Mouse (Mus musculus): Measurements from ENCODE around the gene Mb. TPM values are rescaled to one million over a fixed set of nuclear protein-coding genes. Genes with fewer than 3 reads are reported as not detected.

The Mb gene
- polyA plus RNA-seq, 1 experiment, result 0.91 TPM

GRCm38 (mm10) chr15:77089249-77089648 lies 38.8 kb upstream of the Mb start:
- DNase-seq (ENCODE audit: low read depth in 1 of 2, low spot score in 2 of 2), result no peak
- 52% methylated on average over 11 of the region's 11 CpGs for WGBS
- TF ChIP-seq POLR2A (IDR thresholded peaks at IDR 0.05; ENCODE audit: low read depth, low read length) (no peak), CTCF (IDR thresholded peaks at IDR 0.05; ENCODE audit: extremely low read depth, insufficient read depth, insufficient read length, insufficient replicate concordance) (no peak)
- Histone ChIP-seq H3K27ac (ENCODE audit: insufficient read depth, low read length) (no peak overlapping the region), H3K36me3 (ENCODE audit: control insufficient read depth, insufficient read depth, low read length) (no peaks in the 10 kb centered on the region), H3K27me3 (ENCODE audit: control insufficient read depth, insufficient read depth, low read length) (no peaks in the 10 kb centered on the region), H3K4me3 (ENCODE audit: extremely low read depth, insufficient read depth, insufficient read length) (no peak overlapping the region), H3K4me1 (ENCODE audit: control insufficient read depth, insufficient read depth, insufficient read length) (no peaks in the 10 kb centered on the region)

GRCm38 (mm10) chr15:77086488-77086887 lies 36.0 kb upstream of the Mb start:
- H3K4me3 ChIP-seq (ENCODE audit: extremely low read depth, insufficient read depth, insufficient read length), result no peak overlapping the region
- TF ChIP-seq POLR2A (IDR thresholded peaks at IDR 0.05; ENCODE audit: low read depth, low read length) (no peak), CTCF (IDR thresholded peaks at IDR 0.05; ENCODE audit: extremely low read depth, insufficient read depth, insufficient read length, insufficient replicate concordance) (no peak)
- no peak for DNase-seq (ENCODE audit: low read depth in 1 of 2, low spot score in 2 of 2)
- WGBS, result 83% methylated on average over 1 of the region's 1 CpGs
- no peaks in the 10 kb centered on the region for H3K27me3 ChIP-seq (ENCODE audit: control insufficient read depth, insufficient read depth, low read length)
- H3K27ac ChIP-seq (ENCODE audit: insufficient read depth, low read length), result no peak overlapping the region
- H3K36me3 ChIP-seq (ENCODE audit: control insufficient read depth, insufficient read depth, low read length), result no peaks in the 10 kb centered on the region
- H3K4me1 ChIP-seq (ENCODE audit: control insufficient read depth, insufficient read depth, insufficient read length), result no peaks in the 10 kb centered on the region

- H3K4me3 ChIP-seq (ENCODE audit: extremely low read depth, insufficient read depth, insufficient read length), result no peak overlapping the region
- no peak for TF ChIP-seq CTCF (IDR thresholded peaks at IDR 0.05; ENCODE audit: extremely low read depth, insufficient read depth, insufficient read length, insufficient replicate concordance)
- no peak for TF ChIP-seq POLR2A (IDR thresholded peaks at IDR 0.05; ENCODE audit: low read depth, low read length)
- no peaks in the 10 kb centered on the region for H3K36me3 ChIP-seq (ENCODE audit: control insufficient read depth, insufficient read depth, low read length)
- no peaks in the 10 kb centered on the region for H3K4me1 ChIP-seq (ENCODE audit: control insufficient read depth, insufficient read depth, insufficient read length)
- WGBS, result 87% methylated on average over 7 of the region's 7 CpGs
- H3K27ac ChIP-seq (ENCODE audit: insufficient read depth, low read length), result no peak overlapping the region
- H3K27me3 ChIP-seq (ENCODE audit: control insufficient read depth, insufficient read depth, low read length), result no peaks in the 10 kb centered on the region
- no peak for DNase-seq (ENCODE audit: low read depth in 1 of 2, low spot score in 2 of 2)
These were observed 35.3 kb upstream of the Mb start for GRCm38 (mm10) chr15:77085818-77086217.

- no peak for TF ChIP-seq POLR2A (IDR thresholded peaks at IDR 0.05; ENCODE audit: low read depth, low read length)
- TF ChIP-seq CTCF (IDR thresholded peaks at IDR 0.05; ENCODE audit: extremely low read depth, insufficient read depth, insufficient read length, insufficient replicate concordance), result no peak
These were observed 31.0 kb upstream of the Mb start for GRCm38 (mm10) chr15:77081454-77081853.

GRCm38 (mm10) chr15:77080684-77081254 lies 30.3 kb upstream of the Mb start:
- no peak overlapping the region for H3K4me3 ChIP-seq (ENCODE audit: extremely low read depth, insufficient read depth, insufficient read length)
- H3K27me3 ChIP-seq (ENCODE audit: control insufficient read depth, insufficient read depth, low read length), result no peaks in the 10 kb centered on the region
- no peaks in the 10 kb centered on the region for H3K4me1 ChIP-seq (ENCODE audit: control insufficient read depth, insufficient read depth, insufficient read length)
- H3K36me3 ChIP-seq (ENCODE audit: control insufficient read depth, insufficient read depth, low read length), result no peaks in the 10 kb centered on the region
- no peak for DNase-seq (ENCODE audit: low read depth in 1 of 2, low spot score in 2 of 2)
- TF ChIP-seq POLR2A (IDR thresholded peaks at IDR 0.05; ENCODE audit: low read depth, low read length) (no peak), CTCF (IDR thresholded peaks at IDR 0.05; ENCODE audit: extremely low read depth, insufficient read depth, insufficient read length, insufficient replicate concordance) (no peak)
- WGBS, result 85% methylated on average over 14 of the region's 14 CpGs
- no peak overlapping the region for H3K27ac ChIP-seq (ENCODE audit: insufficient read depth, low read length)

More at GRCm38 (mm10) chr15:77081454-77081853, 31.0 kb upstream of the Mb start:
- Histone ChIP-seq H3K4me3 (ENCODE audit: extremely low read depth, insufficient read depth, insufficient read length) (no peak overlapping the region), H3K4me1 (ENCODE audit: control insufficient read depth, insufficient read depth, insufficient read length) (no peaks in the 10 kb centered on the region), H3K27ac (ENCODE audit: insufficient read depth, low read length) (no peak overlapping the region), H3K36me3 (ENCODE audit: control insufficient read depth, insufficient read depth, low read length) (no peaks in the 10 kb centered on the region), H3K27me3 (ENCODE audit: control insufficient read depth, insufficient read depth, low read length) (no peaks in the 10 kb centered on the region)
- 86% methylated on average over 5 of the region's 5 CpGs for WGBS
- DNase-seq (ENCODE audit: low read depth in 1 of 2, low spot score in 2 of 2), result no peak

- no peak for DNase-seq (ENCODE audit: low read depth in 1 of 2, low spot score in 2 of 2)
- H3K4me1 ChIP-seq (ENCODE audit: control insufficient read depth, insufficient read depth, insufficient read length), result no peaks in the 10 kb centered on the region
- H3K36me3 ChIP-seq (ENCODE audit: control insufficient read depth, insufficient read depth, low read length), result no peaks in the 10 kb centered on the region
- no peaks in the 10 kb centered on the region for H3K27me3 ChIP-seq (ENCODE audit: control insufficient read depth, insufficient read depth, low read length)
- no peak overlapping the region for H3K27ac ChIP-seq (ENCODE audit: insufficient read depth, low read length)
- TF ChIP-seq POLR2A (IDR thresholded peaks at IDR 0.05; ENCODE audit: low read depth, low read length) (no peak), CTCF (IDR thresholded peaks at IDR 0.05; ENCODE audit: extremely low read depth, insufficient read depth, insufficient read length, insufficient replicate concordance) (no peak)
- 83% methylated on average over 11 of the region's 11 CpGs for WGBS
- H3K4me3 ChIP-seq (ENCODE audit: extremely low read depth, insufficient read depth, insufficient read length), result no peak overlapping the region
These were observed 29.5 kb upstream of the Mb start for GRCm38 (mm10) chr15:77079890-77080361.

- Histone ChIP-seq H3K27ac (ENCODE audit: insufficient read depth, low read length) (no peak overlapping the region), H3K4me3 (ENCODE audit: extremely low read depth, insufficient read depth, insufficient read length) (no peak overlapping the region), H3K27me3 (ENCODE audit: control insufficient read depth, insufficient read depth, low read length) (no peaks in the 10 kb centered on the region), H3K36me3 (ENCODE audit: control insufficient read depth, insufficient read depth, low read length) (no peaks in the 10 kb centered on the region), H3K4me1 (ENCODE audit: control insufficient read depth, insufficient read depth, insufficient read length) (no peaks in the 10 kb centered on the region)
- no peak for TF ChIP-seq CTCF (IDR thresholded peaks at IDR 0.05; ENCODE audit: extremely low read depth, insufficient read depth, insufficient read length, insufficient replicate concordance)
- TF ChIP-seq POLR2A (IDR thresholded peaks at IDR 0.05; ENCODE audit: low read depth, low read length), result no peak
- no peak for DNase-seq (ENCODE audit: low read depth in 1 of 2, low spot score in 2 of 2)
- WGBS, result 84% methylated on average over 14 of the region's 14 CpGs
These were observed 28.9 kb upstream of the Mb start for GRCm38 (mm10) chr15:77079256-77079822.

Measured in spleen, adult 2 months (tissue).